Mouse (Mus musculus) heart, embryonic 15.5 days (tissue): ENCODE measurements around the gene Xylt1. TPM values are rescaled to one million over a fixed set of nuclear protein-coding genes. Genes with fewer than 3 reads are reported as not detected.

Source experiments
- ATAC-seq: fragments of 200-750 bp; cut with Nextera tagmentation; replicated peaks from 2 replicates; pipeline ENCODE4 v1.8.0; 2017; ENCODE audit warnings: low read depth, moderate TSS enrichment; ENCODE audit not compliant: insufficient number of reproducible peaks, insufficient read depth, low FRiP score
- H3K27ac ChIP-seq: fragments of 300-500 bp; sonication (generic); 2 replicates; pipeline ENCODE4 v1.5.1; 2015; ENCODE audit warnings: mild to moderate bottlenecking, inconsistent platforms
- H3K27me3 ChIP-seq: fragments of 300-500 bp; sonication (generic); 2 replicates; pipeline ENCODE4 v1.6.1; 2015; ENCODE audit warnings: inconsistent platforms
- H3K36me3 ChIP-seq: fragments of 300-500 bp; sonication (generic); 2 replicates; pipeline ENCODE4 v1.6.1; 2015; ENCODE audit warnings: mild to moderate bottlenecking, inconsistent platforms
- H3K4me1 ChIP-seq: fragments of 300-500 bp; sonication (generic); replicated peaks from 2 replicates; pipeline ENCODE4 v1.6.1; 2015; ENCODE audit warnings: inconsistent platforms
- H3K4me2 ChIP-seq: fragments of 300-500 bp; sonication (generic); 2 replicates; pipeline ENCODE4 v1.6.1; 2015; ENCODE audit warnings: inconsistent platforms, mild to moderate bottlenecking, moderate library complexity
- H3K4me3 ChIP-seq: fragments of 300-500 bp; sonication (generic); 2 replicates; pipeline ENCODE4 v1.5.1; 2015; ENCODE audit warnings: mild to moderate bottlenecking, inconsistent platforms
- H3K9ac ChIP-seq: fragments of 300-500 bp; sonication (generic); 2 replicates; pipeline ENCODE4 v1.6.1; 2015; ENCODE audit warnings: mild to moderate bottlenecking, inconsistent platforms
- H3K9me3 ChIP-seq: fragments of 300-500 bp; sonication (generic); replicated peaks from 2 replicates; pipeline ENCODE4 v1.6.1; 2016; ENCODE audit warnings: inconsistent platforms
- WGBS: fragments of 180-500 bp; shearing (Covaris S2); methylation state at CpG from one replicate; pipeline ENCODE4 v1.1.7; 2015; ENCODE audit warnings: mixed read lengths; 5-methylcytosine and 5-hydroxymethylcytosine counted together
- polyA plus RNA-seq: library from polyadenylated mRNA; unstranded; fragments of >200 nt; fragmentation: Nextera tagmentation; extraction: Ambion mirVana; gene quantifications from 2 replicates; pipeline ENCODE4 v1.2.1, GENCODE M21; 2015

Gene Xylt1
- polyA plus RNA-seq, 1 experiment from 2014 or later: 0.91 TPM

GRCm38 (mm10) chr7:117380036-117380417 is 752 bp upstream of the Xylt1 start:
- ATAC-seq: no peak
- Histone ChIP-seq H3K4me3 (peak overlapping the region; percentile 75), H3K36me3 (no peaks in the 10 kb centered on the region), H3K27ac (0 out of 2 replicates have a peak overlapping the region, but pooled peaks have one; percentile 82), H3K4me1 (peaks cover 27% of the 10 kb centered on the region), H3K4me2 (peak overlapping the region; percentile 77), H3K9ac (peak overlapping the region; percentile 68; the same call in 1 of the 2 replicates), H3K27me3 (peaks cover 4% of the 10 kb centered on the region; the same call in 1 of the 2 replicates), H3K9me3 (no peaks in the 10 kb centered on the region)
- 8% methylated on average over 7 of the region's 7 CpGs for WGBS

- no peaks in the 10 kb centered on the region for H3K36me3 ChIP-seq
- peak overlapping the region; percentile 77 for H3K4me2 ChIP-seq
- peak; percentile 47 for ATAC-seq
- no peaks in the 10 kb centered on the region for H3K9me3 ChIP-seq
- H3K4me3 ChIP-seq: peak overlapping the region; percentile 75
- H3K27ac ChIP-seq: peak overlapping the region; percentile 82
- H3K9ac ChIP-seq: peak overlapping the region; percentile 68
- WGBS: under 1% methylated on average over 64 of the region's 64 CpGs
- H3K27me3 ChIP-seq: peaks cover 4% of the 10 kb centered on the region; the same call in 1 of the 2 replicates
- H3K4me1 ChIP-seq: peaks cover 27% of the 10 kb centered on the region
Measured at GRCm38 (mm10) chr7:117381188-117381981, 606 bp downstream of the Xylt1 start.

GRCm38 (mm10) chr7:117382006-117382405 is 1.2 kb downstream of the Xylt1 start:
- peak overlapping the region; percentile 68 for H3K9ac ChIP-seq
- no peak overlapping the region for H3K27ac ChIP-seq
- H3K4me2 ChIP-seq: peak overlapping the region; percentile 77
- peaks cover 27% of the 10 kb centered on the region for H3K4me1 ChIP-seq
- ATAC-seq: no peak
- no peaks in the 10 kb centered on the region for H3K9me3 ChIP-seq
- 26% methylated on average over 2 of the region's 2 CpGs for WGBS
- H3K4me3 ChIP-seq: peak overlapping the region; percentile 75
- peaks cover 4% of the 10 kb centered on the region; the same call in 1 of the 2 replicates for H3K27me3 ChIP-seq
- no peaks in the 10 kb centered on the region for H3K36me3 ChIP-seq

DNA sequence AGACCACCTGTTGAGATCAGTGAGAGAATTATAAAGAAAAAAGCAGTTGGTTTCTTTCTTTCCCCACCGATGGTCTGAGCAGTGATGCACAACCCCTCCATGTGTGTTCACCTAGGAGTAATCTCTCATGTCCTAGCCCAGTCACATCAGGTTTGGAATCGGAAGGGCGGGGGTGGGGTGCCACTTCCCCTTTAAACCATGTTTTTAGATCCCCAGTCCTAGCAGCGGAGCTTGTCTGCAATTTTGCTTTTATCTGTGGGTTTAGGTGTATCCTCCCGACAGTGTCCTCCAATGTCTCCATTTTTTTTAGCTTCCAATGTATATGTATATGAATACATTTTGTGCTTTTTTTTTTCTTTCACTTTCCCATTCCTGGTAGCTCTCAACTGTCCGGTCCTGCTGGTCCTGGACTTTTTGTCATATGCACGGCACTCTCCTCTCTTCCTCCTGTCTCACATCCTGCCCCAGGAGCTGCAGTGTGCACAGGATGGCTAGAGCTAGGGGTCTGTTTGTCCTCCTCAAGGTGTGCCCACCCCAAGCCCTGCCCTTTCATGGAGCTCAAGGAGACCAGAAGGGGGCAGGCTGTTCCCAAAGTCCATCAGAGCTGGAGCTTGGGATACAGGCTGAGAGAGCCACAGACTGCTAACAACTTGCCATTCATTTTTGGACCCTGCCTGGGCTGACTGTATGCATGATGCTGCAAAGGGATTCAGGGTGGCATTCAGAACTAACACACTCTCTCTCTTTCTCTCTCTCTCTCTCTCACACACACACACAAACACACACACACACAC is 2.6 kb downstream of the Xylt1 start:
- WGBS: 65% methylated on average over 7 of the region's 7 CpGs

GRCm38 (mm10) chr7:117386376-117386775 is 5.6 kb downstream of the Xylt1 start:
- Histone ChIP-seq H3K27me3 (no peaks in the 10 kb centered on the region), H3K4me1 (peaks cover 13% of the 10 kb centered on the region), H3K4me2 (no peak overlapping the region), H3K9me3 (no peaks in the 10 kb centered on the region), H3K4me3 (no peak overlapping the region), H3K36me3 (no peaks in the 10 kb centered on the region), H3K27ac (no peak overlapping the region), H3K9ac (no peak overlapping the region)
- WGBS: 80% methylated on average over 4 of the region's 4 CpGs
- ATAC-seq: no peak

More for the DNA sequence above, 2.6 kb downstream of the Xylt1 start:
- H3K9me3 ChIP-seq: no peaks in the 10 kb centered on the region
- peaks cover 27% of the 10 kb centered on the region for H3K4me1 ChIP-seq
- H3K4me2 ChIP-seq: peak overlapping the region; percentile 77
- H3K4me3 ChIP-seq: peak overlapping the region; percentile 75; the same call in 1 of the 2 replicates
- no peak overlapping the region for H3K9ac ChIP-seq
- no peak for ATAC-seq
- no peaks in the 10 kb centered on the region for H3K36me3 ChIP-seq
- no peak overlapping the region for H3K27ac ChIP-seq
- H3K27me3 ChIP-seq: peaks cover 4% of the 10 kb centered on the region; the same call in 1 of the 2 replicates

DNA sequence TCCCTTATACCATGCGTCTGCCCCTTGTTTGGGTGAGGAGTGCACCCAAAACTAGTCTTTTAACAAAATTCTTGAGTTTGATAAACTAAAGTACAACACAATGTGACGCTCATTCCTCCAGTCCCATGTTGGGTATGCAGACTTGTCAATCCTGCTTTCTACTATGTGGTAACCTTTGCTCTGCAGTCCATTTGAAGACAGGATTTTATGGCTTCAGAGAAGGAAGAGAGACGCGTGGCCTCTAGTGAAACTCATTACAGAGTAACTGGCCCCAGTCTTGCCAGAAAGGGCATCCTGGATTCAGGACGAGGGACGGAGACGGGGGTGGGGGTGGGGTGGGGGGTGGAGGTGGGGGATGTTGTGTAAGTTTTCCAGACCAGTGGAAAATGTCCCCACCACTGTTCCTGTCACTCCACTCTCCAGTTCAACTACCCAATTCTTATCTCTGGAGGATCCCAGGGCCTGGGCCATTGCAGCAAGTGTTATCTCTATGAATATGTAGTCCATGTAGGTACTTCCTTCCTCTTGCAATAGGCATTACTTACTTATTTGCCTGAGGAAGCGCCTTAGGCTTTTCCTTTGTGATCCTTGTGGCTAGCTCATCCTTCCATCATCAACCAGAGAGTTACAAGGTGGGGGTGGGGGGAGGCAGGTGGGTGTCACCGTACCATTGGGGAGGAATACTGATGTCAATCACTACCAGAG is 7.7 kb downstream of the Xylt1 start:
- Histone ChIP-seq H3K4me1 (peaks cover 1% of the 10 kb centered on the region), H3K9ac (no peak overlapping the region), H3K27ac (no peak overlapping the region), H3K36me3 (no peaks in the 10 kb centered on the region), H3K9me3 (no peaks in the 10 kb centered on the region), H3K4me2 (no peak overlapping the region), H3K4me3 (no peak overlapping the region), H3K27me3 (no peaks in the 10 kb centered on the region)
- no peak for ATAC-seq
- 73% methylated on average over 9 of the region's 9 CpGs for WGBS

DNA sequence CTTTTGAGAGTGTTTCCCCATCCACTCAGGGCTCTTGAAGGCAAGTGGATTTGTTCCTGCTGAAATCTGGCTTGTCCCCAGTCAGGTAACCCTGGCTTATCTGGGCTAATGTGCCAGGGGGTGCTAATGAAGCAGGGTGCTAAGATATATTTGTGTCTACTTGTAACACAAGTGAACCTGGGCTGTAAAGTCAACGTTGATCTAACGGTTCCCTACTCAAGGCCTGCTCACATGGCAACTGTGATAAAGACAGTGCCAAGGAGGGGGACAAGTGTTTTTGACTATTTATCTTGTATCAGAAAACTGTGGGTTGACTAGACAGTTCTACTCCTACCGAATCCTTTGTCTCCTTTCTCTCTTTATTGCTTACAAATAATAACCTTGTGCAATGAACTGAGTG is 8.3 kb downstream of the Xylt1 start:
- H3K4me1 ChIP-seq: peaks cover 7% of the 10 kb centered on the region
- no peaks in the 10 kb centered on the region for H3K9me3 ChIP-seq
- ATAC-seq: no peak
- H3K4me3 ChIP-seq: no peak overlapping the region
- no peak overlapping the region for H3K27ac ChIP-seq
- no peaks in the 10 kb centered on the region for H3K36me3 ChIP-seq
- H3K9ac ChIP-seq: no peak overlapping the region
- no peak overlapping the region for H3K4me2 ChIP-seq
- 68% methylated on average over 3 of the region's 3 CpGs for WGBS
- no peaks in the 10 kb centered on the region for H3K27me3 ChIP-seq

- Histone ChIP-seq H3K4me1 (peaks cover 15% of the 10 kb centered on the region), H3K27me3 (no peaks in the 10 kb centered on the region), H3K9ac (no peak overlapping the region), H3K4me3 (no peak overlapping the region), H3K36me3 (no peaks in the 10 kb centered on the region), H3K9me3 (no peaks in the 10 kb centered on the region), H3K27ac (no peak overlapping the region), H3K4me2 (no peak overlapping the region)
- ATAC-seq: no peak
- 83% methylated on average over 13 of the region's 13 CpGs for WGBS
Measured at GRCm38 (mm10) chr7:117392863-117393569, 12.2 kb downstream of the Xylt1 start.

DNA sequence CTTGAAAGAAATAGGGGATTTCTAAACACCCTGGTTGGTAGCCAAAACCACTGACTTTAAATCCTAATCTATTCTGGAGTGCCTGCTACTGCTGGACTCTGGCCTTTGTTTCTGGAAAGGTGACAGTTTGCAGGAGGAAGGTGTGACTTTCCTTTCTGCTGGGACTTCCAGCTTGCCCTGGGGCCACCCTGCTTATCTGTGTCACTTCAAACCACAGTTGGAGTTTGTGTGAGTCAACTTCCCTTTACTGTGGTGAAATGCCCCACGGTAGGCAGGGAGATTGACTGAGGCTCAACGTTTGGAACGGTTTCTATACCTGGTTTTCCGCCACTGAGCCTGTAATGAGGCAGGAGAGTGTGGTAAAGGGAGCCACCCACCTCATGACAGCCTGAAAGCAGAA is 13.2 kb downstream of the Xylt1 start:
- Histone ChIP-seq H3K4me2 (peak overlapping the region; percentile 4; the same call in 1 of the 2 replicates), H3K9ac (no peak overlapping the region), H3K36me3 (no peaks in the 10 kb centered on the region), H3K4me1 (peaks cover 15% of the 10 kb centered on the region), H3K9me3 (no peaks in the 10 kb centered on the region), H3K27ac (no peak overlapping the region), H3K27me3 (no peaks in the 10 kb centered on the region), H3K4me3 (no peak overlapping the region)
- WGBS: 25% methylated on average over 4 of the region's 4 CpGs
- ATAC-seq: no peak

GRCm38 (mm10) chr7:117394380-117394779 is 13.6 kb downstream of the Xylt1 start:
- Histone ChIP-seq H3K27me3 (no peaks in the 10 kb centered on the region), H3K9ac (no peak overlapping the region), H3K4me2 (no peak overlapping the region), H3K36me3 (no peaks in the 10 kb centered on the region), H3K27ac (no peak overlapping the region), H3K9me3 (no peaks in the 10 kb centered on the region), H3K4me1 (peaks cover 15% of the 10 kb centered on the region), H3K4me3 (no peak overlapping the region)
- WGBS: 67% methylated on average over 6 of the region's 6 CpGs
- no peak for ATAC-seq
